Mouse (Mus musculus) megakaryocyte progenitor cell, adult 5-6 weeks (primary cell): Measurements from ENCODE around the gene Gm47969. TPM values are rescaled to one million over a fixed set of nuclear protein-coding genes. Genes with fewer than 3 reads are reported as not detected.
"Not testable (repeated sequence)": the region's sequence is repeated elsewhere in the genome, so short reads cannot be mapped to it uniquely, and the experiment has no call there.

ENCODE experiments used
- ATAC-seq: replicated peaks from 2 replicates; pipeline ENCODE4 v1.8.0; 2016; ENCODE audit warnings: mild to moderate bottlenecking, moderate TSS enrichment, inconsistent platforms; ENCODE audit not compliant: poor library complexity
- total RNA-seq, 2 experiments: library from RNA; stranded (forward) in 1 of 2; stranded (reverse) in 1 of 2; fragments of 157-497, 149-512 nt in 1 of 2; fragments of 200-1000 nt in 1 of 2; gene quantifications; 2 replicates each; pipeline versions ENCODE4 v1.2.3 to v1.2.4; 2015 to 2017

The Gm47969 gene
- total RNA-seq (2015) (not detected in 2 replicates), total RNA-seq (2017) (not detected in 2 replicates)

DNA sequence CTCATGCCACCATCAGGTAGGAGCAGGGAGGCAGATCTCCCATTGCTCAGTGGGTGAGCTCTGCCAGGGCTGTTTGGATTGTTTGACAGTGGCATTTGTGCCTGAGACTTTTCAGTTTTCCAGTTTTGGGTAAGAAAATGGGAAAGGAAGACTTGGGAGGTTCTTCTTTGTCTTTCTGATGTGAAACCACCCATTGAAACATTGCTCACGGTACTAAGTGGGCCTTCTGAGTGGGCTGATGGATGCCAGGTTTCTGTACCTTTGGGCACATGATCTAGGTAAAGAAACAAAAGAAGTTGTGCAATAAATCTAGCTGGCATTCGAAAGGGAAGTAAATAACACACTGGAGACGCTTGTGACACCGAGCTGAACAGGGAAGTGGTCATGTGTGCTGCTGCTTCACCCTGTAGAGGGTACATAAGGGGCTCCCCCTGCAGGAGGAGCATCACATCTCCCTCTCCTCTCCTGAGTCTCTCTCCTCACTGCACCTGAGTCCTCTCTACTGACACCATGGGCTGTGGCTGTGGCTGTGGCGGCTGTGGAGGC lies at the start of gene Gm47969:
Gene Gm47969, plus strand, starts transcription at position 51 of the 546 bp plus-strand sequence.
- peak; percentile 92 for ATAC-seq

GRCm38 (mm10) chr1:83000306-83000705 lies 44.4 kb upstream of the Gm47969 start, which contains the start of gene Gm47959:
Gene Gm47959 (plus strand): TSS chr1:83000548.
- not testable (repeated sequence) for ATAC-seq

- no peak for ATAC-seq
Measured at GRCm38 (mm10) chr1:83006218-83007179, 38.2 kb upstream of the Gm47969 start.

DNA sequence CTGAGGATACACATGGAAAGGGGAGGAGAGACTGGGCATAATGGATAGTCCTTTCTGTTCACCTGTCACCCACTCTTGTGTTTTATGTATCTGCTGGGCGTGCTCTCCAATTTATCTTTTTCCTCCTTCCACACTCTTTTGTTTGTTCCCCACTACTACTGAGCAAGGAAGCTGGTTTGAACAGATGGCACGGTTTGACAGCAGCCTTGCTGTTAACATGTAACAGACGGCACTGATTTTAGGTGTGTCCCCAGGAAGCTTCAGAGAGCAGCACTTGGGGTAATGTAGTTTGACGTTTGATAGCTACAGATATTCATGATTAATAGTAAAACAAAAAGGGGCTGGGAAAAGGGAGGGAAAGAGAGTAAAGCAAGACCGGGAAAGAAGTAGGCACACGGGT lies 37.3 kb upstream of the Gm47969 start:
- ATAC-seq, result no peak

- ATAC-seq, result no peak
Measured at GRCm38 (mm10) chr1:83014477-83014876, 30.3 kb upstream of the Gm47969 start.

GRCm38 (mm10) chr1:83015329-83015879 lies 29.3 kb upstream of the Gm47969 start:
- ATAC-seq, result no peak

DNA sequence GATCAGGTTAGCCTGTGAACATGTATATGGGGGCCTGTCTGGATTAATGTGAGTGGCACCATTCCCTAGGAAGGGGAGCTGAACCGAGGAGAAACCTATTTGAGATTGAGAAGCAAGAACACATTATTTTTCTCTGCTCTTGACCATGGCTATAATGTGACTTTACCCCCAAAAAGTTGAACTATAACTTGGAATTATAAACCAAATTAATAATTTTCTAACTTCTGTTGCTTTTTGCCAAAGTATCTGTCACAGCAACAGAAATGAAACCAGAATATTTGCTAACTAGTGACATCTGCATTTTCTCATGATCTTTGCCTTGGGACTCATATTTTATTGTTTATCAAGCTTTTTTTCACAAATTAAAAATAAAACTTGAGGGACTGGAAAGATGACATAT lies 28.2 kb upstream of the Gm47969 start:
- no peak for ATAC-seq

- no peak for ATAC-seq
Measured at GRCm38 (mm10) chr1:83031950-83032349, 12.8 kb upstream of the Gm47969 start.

- ATAC-seq, result no peak
Measured at GRCm38 (mm10) chr1:83032508-83032907, 12.2 kb upstream of the Gm47969 start.

DNA sequence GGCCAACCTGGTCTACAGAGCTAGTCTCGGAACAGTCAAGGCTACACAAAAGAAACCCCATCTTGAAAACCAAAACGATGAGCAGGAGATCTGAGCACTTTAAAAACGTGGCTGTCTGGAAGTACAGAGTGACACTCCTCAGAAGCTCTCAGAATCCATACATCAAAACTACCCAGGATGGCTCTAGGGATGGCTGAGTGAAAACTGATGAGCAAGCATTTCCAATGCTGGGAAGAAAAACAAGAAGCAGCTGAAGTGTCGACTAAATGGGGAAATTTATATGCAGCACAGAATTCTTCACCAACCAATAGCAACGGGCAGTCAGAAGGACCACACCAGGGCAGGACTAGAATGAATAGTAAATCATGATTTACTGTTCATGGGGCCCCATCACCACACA lies 10.2 kb upstream of the Gm47969 start:
- no peak for ATAC-seq

DNA sequence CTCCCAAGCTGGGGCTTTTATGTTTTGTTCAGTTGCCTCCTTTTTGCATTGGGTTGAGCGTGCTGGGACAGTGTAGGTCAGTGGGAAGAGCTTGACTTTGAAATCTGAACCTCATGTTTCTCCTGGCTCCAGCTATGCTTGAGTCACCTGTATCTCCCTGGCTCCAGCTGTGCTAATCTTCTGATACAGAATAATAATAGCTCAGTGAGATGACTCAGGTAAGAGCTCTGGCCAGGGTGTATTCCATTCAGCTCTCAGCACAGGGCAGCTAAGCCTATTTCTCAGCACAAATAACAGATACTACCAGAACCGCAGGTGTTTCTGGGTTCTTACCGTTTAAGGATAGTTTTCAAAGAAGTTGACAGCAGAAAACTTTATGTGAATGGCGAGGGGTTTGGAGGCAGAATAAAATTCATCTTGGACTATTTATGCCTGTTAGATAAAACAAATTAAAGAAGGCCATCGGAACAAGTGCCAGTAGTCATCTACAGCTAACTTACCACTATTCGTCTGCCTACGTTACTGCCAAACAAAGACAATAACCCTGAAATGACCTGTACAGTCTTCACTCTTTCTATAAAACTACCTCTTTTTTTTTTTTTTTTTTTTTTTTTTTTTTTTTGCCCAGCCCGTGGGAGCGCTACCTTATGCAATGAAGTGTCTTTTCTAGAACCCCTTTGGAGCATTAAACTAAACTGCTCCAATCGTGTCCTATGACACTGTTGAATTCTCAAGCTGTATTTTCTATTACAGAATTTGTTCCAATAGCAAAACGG lies 7.7 kb upstream of the Gm47969 start:
- ATAC-seq, result no peak

DNA sequence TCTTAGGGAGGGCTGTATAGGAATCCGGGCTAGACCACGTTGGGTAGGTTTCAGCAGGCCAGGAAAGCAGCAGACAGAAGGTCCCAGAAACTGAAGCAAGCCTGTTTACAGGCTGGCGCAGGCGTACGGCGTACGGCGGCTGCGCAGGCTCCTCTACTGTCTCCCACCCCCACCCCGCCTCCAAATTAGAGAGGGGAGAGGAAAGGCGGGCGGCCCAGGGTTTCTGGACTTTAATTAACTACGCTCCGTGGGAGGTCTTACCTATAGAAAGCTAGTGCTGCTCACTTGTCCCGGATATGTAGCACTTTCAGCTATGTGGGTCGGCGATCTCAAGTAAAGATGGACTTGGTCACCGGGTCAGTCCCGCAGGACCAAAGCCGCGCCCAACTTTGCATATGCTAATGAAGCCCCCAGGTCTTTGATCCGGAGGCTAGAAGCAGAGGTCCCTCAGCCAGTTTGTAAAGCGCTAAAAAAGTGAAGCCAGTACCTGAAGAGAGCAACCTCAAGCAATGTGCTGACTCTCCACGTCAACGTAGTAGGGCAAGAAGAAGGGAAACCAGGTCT lies 6.5 kb upstream of the Gm47969 start, which contains the start of gene Slc19a3:
Gene Slc19a3, minus strand, starts transcription at position 340 of the 564 bp plus-strand sequence.
- peak; percentile 73 for ATAC-seq

DNA sequence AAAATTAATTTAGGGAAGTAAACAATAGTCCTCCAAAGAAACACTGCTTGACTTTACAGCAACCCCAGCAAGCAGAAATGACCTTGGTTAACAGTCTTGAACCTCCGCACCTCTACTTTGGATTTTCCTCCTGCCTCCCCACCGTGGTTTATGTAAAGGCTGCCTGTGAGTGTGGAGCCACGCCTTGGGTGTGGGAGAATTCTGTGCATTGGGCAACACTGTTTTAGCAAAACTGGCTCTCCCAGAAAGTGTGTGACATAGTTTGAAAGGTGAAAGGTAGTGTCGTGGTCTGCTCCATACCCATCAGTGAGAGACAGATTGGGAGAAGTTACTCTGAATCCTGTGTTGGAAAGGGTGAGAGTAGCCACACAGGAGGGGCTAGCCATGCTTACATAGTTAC lies 5.7 kb upstream of the Gm47969 start:
- no peak for ATAC-seq

- no peak for ATAC-seq
Measured at GRCm38 (mm10) chr1:83042380-83042779, 2.4 kb upstream of the Gm47969 start, which contains the start of gene Krtap28-10. Gene Krtap28-10 (minus strand): TSS chr1:83042480.

GRCm38 (mm10) chr1:83058481-83058880 lies 13.7 kb downstream of the Gm47969 start:
- no peak for ATAC-seq

DNA sequence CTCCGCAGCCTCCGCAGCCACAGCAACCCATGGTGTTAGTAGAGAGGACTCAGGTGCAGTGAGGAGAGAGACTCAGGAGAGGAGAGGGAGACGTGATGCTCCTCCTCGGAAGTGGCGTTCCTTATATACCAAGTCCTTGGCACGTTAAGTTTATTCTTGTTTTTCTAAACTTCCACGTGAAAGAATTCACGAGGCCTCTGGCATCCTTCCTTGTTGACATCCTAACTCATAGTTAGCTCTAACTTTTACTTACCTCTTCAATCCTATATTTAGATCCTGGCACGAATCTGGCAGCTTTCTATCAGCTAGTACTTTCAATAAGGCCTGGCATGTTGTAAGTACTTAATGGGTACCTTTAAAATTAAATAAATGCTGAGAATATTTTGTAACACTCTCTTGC lies 14.5 kb downstream of the Gm47969 start, which contains the start of gene A030005K14Rik:
Gene A030005K14Rik, minus strand, starts transcription at position 101 of the 400 bp plus-strand sequence.
- ATAC-seq, result no peak

DNA sequence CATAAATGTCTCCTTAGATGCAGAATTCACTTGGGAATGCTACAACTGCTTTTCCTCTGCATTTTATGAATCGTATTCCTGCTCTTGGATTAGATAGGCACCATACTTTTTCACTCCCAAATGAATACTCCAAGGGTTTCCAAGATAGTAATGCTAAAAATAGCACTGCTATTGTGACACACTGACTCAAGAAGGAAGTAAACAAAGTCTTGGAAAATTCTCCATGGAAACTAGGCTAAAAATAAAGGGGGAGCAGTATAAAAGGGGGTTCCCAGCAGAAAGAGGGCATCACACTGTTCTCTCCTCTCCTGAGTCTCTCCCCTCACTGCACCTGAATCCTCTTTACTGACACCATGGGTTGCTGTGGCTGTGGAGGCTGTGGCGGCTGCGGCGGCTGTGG lies 15.9 kb downstream of the Gm47969 start, which contains the start of gene Krtap28-13:
Gene Krtap28-13, plus strand, starts transcription at position 288 of the 400 bp plus-strand sequence.
- no peak for ATAC-seq

DNA sequence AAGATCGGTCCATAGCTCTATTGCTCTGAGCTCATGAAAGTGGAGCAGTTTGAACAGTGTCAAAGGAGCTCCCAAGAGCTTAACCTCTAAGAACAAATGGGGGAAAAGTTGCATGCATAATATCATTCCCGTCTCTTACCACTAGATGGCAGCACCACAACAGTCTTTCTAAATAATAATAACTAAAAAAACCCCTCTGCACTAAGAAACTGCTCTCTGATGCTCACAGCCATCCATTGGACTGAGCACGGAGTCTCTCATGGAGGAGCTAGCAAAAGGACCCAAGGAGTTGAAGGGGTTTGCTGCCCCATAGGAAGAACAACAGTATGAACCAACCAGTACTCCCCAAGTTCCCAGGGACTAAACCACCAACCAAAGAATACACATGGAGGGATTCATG lies 20.1 kb downstream of the Gm47969 start:
- peak; percentile 55; the same call in 1 of the 2 replicates for ATAC-seq

GRCm38 (mm10) chr1:83066577-83066976 lies 21.8 kb downstream of the Gm47969 start:
- no peak for ATAC-seq

DNA sequence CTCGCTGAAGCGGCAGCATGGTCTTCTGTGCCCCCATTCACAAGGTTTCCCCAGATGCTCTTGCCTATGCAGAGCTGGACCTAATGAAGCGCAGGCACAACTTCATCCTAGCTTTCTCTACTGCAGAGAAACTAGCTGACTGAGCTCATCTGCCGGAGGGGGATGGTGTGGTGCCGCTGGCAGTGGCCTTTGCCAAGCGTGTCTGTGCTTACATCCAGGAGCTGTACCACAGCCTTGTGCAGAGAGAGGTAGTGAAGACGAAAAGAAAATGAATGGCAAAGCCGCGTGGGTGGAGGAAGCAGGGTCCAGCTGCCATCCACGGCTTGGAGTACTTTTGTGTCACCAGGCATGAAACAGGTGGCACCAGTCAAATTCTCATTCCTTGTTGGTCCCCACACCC lies 22.5 kb downstream of the Gm47969 start:
- no peak for ATAC-seq
